ENCODE assay signal across 20 mouse cellular contexts in the genomic region with DNA sequence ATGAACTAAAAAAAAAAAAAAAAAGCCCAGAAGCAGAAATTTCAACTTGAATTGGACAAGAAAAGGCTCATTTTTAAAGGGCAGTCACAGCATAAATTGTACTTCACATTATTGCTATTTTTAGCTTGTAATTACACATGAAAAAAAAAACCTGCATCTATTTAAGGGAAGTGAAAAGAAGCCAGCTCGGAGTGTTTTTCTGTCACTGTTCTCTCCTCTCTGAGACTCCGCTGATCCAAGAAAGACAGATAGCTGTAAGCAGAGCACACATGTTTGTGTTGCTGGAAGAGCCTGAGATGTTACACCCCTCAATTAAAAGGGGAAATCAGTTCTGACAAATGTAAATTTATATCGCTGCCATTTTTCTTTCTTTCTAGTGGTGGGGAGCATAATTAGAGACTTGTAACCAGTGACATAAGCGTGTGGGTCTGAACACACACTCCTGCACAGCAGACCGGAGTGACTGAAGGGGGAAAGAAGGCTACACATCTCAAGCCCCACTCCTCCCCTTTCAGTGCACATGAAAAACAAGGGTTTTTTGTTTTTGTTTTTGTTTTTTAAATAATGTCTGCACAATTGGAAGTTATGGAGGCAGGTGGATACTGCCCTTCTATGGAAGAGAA.
DNase-seq lines count a peak whose midpoint lies in the region; ATAC-seq and TF ChIP-seq lines count a peak whose summit lies in the region.
"Had no signal": no experiment of that assay in that cellular context is flagged by ENCODE, and none has a peak within 500 bp of the region (broad histone marks: within the 10 kb centered on the region; RNA-seq: fewer than 3 reads in every experiment).

No protein-coding gene starts in this region.

- H3K4me1 ChIP-seq in limb, embryonic 10.5 days = 0 out of 2 replicates have a peak, but pooled peaks cover 7% of the 10 kb centered on the region
- H3K4me1 ChIP-seq: hindbrain, embryonic 15.5 days; liver, embryonic 12.5 days; midbrain, embryonic 15.5 days had no signal

- intact Hi-C loops in gastrocnemius, adult 2 months (cut with DNase I) = no loop called here

- no peak for TF ChIP-seq CTCF in gastrocnemius, adult 2 months (IDR thresholded peaks at IDR 0.05)

- peak overlapping the region; percentile 72 for H3K27ac ChIP-seq in gastrocnemius, adult 2 months
- no peak overlapping the region for H3K27ac ChIP-seq in limb, embryonic 10.5 days
- H3K27ac ChIP-seq: hindbrain, embryonic 15.5 days; left cerebral cortex, adult 2 months; liver, embryonic 12.5 days; midbrain, embryonic 15.5 days had no signal

- no peak for DNase-seq in gastrocnemius, adult 2 months
- DNase-seq in gastrocnemius, postnatal 10 days = no peak
- DNase-seq in spleen, postnatal 36 days (ENCODE audit: low spot score in 2 of 2) = peak; percentile 4 to 18
- DNase-seq in spleen, postnatal 4 days (ENCODE audit: low spot score in 2 of 2) = no peak
- no peak for DNase-seq in urinary bladder, postnatal 4 days (ENCODE audit: low spot score in 2 of 2)
- DNase-seq in limb, embryonic 10.5 days (ENCODE audit: low spot score) = no peak
- DNase-seq: adrenal gland, postnatal 14 days; cerebellum, adult 9-10 months; gastrocnemius, postnatal 25 days; kidney, postnatal 14 days; lung, embryonic 14.5 days; thymus, postnatal 25 days had no signal

- no peaks in the 10 kb centered on the region for H3K27me3 ChIP-seq in limb, embryonic 10.5 days (ENCODE audit: low read depth, poor library complexity, severe bottlenecking)
- H3K27me3 ChIP-seq: hindbrain, embryonic 15.5 days; liver, embryonic 12.5 days had no signal

- H3K9me3 ChIP-seq in limb, embryonic 10.5 days (replicated peaks) = no peaks in the 10 kb centered on the region
- H3K9me3 ChIP-seq: hindbrain, embryonic 15.5 days; liver, embryonic 12.5 days; megakaryocyte, embryonic 14.5 days; midbrain, embryonic 15.5 days had no signal

- H3K36me3 ChIP-seq in limb, embryonic 10.5 days = peaks cover 5% of the 10 kb centered on the region; the same call in 1 of the 2 replicates
- H3K36me3 ChIP-seq: hindbrain, embryonic 15.5 days; liver, embryonic 12.5 days; midbrain, embryonic 15.5 days had no signal

- ATAC-seq in granulocyte monocyte progenitor cell, adult 5-6 weeks (replicated peaks; ENCODE audit: poor library complexity, severe bottlenecking) = peak; percentile 70
- ATAC-seq: activated CD4-positive, CD25-positive, alpha-beta regulatory T cell, adult 4 months; intestine, embryonic 16.5 days; liver, embryonic 12.5 days; midbrain, embryonic 15.5 days had no signal

- WGBS in limb, embryonic 10.5 days = 89% methylated on average over 5 of the region's 5 CpGs

- H3K4me3 ChIP-seq in gastrocnemius, adult 2 months = no peak overlapping the region
- no peak overlapping the region for H3K4me3 ChIP-seq in limb, embryonic 10.5 days
- H3K4me3 ChIP-seq: hindbrain, embryonic 15.5 days; left cerebral cortex, adult 2 months; liver, embryonic 12.5 days; megakaryocyte, embryonic 14.5 days; midbrain, embryonic 15.5 days had no signal

Comparison
In these comparisons a context has a peak if more than half of its experiments do, and no peak if none do; other contexts are left out.
1. DNase-seq: peak in spleen, postnatal 36 days (2 of 2); none in gastrocnemius, adult 2 months (single experiment), gastrocnemius, postnatal 10 days (single experiment), spleen, postnatal 4 days (0 of 2), urinary bladder, postnatal 4 days (0 of 2) and limb, embryonic 10.5 days (single experiment).